Mouse (Mus musculus) spleen, adult 12 weeks (tissue): ENCODE results near the gene Sugt1.

Experiments
- DNase-seq: peaks from one replicate; pipeline ENCODE4 v3.0.0; 2022; ENCODE audit warnings: low spot score

Sugt1 gene

DNA sequence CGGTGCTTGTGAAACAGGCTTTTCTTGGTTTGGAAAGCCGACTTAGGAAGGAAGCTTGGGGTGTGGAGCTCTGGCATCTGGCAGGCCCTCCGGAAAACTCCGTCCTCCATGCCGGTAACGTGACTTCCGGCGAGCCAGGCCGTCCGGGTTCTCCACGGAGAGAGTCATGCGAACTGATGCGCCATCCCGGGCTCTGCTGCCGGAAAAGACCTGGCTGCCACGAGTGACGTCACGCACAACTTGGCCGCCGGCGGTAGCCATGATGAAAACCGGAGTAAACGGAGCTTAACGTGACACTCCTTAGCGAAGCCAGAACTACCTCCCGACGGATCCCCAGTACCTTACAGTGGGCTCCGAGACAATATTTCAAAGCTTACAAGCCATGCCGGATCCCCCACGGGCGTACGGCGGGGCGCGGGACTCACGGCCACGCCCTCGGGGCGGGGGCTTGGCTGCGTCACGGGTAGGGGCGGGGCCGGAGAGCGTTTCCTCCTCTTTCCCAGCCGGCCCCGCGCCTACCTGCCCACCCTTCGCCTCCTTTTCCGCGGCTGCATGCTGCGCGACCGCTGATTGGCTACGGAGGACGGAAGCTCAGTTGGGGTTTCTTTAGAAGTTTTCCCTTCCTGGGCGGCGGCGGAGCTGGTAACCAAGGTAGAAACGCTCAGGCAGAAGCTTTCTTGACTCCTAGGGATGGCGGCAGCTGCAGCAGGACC lies at the start of gene Sugt1:
Gene Sugt1, plus strand, starts transcription at position 553 of the 713 bp plus-strand sequence.
- DNase-seq = peak; percentile 95

DNA sequence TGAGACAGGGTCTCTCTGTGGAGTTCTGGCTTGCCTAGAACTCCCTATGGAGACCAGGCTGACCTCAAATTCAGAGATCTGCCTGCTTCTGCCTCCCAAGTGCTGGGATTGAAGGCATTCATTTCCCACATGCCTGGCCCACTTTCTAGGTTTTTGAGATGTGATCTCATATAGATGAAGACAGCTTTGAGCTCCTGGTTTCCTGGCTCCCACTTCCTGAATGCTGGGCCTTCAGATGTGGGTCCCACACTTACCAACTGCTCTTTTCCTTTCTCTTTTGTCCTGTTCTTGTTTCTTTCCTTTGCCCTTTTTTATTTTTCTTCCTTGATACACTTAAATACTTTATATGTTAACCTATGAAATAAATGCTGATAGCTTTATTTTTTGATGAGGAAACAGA lies 49.6 kb upstream of the Sugt1 start:
- no peak for DNase-seq

DNA sequence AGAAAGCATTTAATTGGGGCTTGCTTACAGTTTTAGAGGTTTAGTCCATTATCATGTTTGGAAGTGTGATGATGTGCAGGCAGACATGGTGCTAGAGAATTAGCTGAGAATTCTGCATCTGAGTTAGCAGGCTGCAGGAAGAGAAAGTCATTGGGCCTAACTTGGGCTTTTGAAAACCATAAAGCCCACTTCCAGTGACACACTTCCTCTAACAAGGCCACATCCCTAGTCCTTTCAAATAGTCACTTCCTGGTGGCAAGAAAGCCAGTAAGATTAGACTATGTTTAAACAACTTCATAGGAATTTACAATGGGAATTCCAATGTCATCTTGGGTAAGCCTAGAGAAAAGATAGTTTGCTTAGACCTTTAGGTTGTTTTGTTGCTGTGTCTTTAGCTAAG lies 45.9 kb upstream of the Sugt1 start:
- no peak for DNase-seq

DNA sequence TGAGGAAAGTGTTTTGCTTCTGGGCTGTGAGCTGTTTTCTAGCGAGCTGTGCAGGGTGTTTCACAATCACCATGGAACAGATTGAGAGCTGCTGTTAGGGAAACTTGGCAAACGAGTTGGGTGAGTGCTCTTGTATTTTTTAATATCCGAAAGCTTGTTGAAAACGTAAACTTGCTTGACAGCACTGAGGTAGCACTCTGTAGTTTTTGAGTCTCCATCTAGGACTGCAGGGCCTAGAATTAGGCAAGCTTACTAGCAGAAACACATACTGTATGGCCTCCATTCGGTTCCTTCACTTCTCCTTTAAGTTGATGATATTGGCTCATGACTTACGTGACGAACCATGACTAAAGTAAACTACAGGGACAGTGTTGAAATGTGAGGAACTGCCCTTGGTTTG lies 38.1 kb upstream of the Sugt1 start:
- DNase-seq = no peak

DNA sequence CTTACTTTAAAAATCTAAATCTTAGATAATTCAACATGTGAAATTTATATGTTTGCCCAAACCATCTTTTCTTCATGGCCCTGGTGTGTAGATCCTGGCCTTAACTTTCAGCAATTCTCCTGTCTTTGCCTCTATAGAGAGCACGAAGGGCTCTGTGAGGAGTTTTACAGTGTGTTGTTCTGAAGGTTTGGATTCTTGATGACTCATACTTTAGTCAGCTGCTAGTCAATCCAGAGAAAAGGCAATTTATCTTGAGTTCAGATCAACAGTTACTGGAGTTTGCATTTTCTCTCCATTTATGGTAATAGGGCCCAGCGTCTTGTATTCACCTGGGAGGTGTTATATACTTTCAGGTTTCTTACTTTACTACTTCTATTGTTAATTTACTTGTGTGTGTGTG lies 35.6 kb upstream of the Sugt1 start:
- no peak for DNase-seq

DNA sequence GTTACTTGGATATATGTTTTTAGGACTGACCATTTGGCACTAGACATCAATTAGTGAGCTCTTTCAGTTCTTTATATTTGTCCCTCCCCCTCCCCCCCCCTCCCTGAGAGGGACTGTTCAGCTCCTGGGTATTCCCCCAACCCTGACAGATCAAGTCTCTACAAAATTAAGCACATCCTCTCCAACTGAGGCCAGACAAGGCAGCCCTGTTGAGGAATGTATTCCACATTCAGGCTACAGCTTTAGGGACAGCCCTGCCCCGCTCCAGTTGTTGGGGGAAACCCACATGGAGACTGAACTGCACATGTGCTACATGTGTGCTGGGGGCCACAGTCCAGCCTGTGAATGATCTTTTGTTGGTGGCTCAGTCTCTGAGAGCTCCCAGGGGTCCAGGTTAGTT lies 34.6 kb upstream of the Sugt1 start:
- DNase-seq = no peak

DNA sequence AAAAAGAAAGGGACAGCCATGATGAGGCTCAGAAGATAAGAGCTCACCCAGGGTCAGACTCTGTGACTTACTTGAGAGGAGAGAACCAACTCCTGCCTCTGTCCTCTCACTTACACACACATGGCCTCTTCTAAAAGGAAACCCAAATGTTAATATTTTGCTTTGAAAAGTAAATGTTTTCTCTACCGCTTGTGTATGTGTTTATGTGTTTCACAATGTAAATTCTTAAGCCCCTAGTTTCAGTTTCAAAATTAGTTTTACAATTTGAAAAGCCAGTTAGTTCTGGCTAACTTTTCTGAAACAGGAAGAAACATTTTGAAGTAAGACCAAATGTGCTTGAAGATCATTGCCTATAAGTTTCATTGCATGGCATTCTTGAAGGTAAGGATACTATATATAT lies 29.7 kb upstream of the Sugt1 start:
- no peak for DNase-seq

DNA sequence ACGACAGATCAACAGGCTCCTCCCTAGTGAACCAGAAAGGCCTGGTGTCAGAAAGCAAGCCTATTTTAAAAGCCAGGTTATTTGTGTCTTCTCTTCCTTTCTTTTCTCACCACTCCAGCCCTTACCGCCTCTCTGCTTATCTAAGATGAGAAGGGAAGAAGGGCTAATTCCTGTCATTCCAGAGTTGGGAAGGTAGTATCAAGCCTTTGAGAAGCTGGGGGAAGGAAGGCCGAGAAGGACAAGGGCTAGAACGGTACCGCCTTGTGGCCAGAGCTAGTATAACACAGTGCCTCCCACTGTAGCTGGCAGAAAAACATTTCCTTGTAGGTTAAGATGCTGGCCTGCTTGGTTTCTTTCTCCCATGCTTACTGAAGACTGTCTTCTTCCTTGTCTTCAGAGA lies 24.7 kb upstream of the Sugt1 start:
- DNase-seq = peak; percentile 28

DNA sequence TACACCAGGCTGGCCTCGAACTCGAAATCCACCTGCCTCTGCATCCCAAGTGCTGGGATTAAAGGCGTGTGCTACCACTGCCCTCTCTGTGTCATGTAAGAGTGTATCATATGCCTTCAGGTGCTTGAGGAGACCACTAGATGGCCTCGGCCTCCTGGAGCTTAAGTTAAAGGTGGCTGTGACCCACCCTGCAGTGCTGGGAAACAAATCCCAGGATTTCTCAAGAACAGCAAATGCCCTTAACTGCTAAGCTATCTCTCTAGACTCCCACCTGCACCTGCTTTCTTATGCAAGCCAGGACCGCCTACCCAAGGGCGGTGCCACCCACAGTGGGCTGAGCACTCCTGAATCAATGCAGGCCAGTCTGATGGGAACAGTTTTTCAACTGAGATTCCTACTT lies 22.7 kb upstream of the Sugt1 start:
- no peak for DNase-seq

DNA sequence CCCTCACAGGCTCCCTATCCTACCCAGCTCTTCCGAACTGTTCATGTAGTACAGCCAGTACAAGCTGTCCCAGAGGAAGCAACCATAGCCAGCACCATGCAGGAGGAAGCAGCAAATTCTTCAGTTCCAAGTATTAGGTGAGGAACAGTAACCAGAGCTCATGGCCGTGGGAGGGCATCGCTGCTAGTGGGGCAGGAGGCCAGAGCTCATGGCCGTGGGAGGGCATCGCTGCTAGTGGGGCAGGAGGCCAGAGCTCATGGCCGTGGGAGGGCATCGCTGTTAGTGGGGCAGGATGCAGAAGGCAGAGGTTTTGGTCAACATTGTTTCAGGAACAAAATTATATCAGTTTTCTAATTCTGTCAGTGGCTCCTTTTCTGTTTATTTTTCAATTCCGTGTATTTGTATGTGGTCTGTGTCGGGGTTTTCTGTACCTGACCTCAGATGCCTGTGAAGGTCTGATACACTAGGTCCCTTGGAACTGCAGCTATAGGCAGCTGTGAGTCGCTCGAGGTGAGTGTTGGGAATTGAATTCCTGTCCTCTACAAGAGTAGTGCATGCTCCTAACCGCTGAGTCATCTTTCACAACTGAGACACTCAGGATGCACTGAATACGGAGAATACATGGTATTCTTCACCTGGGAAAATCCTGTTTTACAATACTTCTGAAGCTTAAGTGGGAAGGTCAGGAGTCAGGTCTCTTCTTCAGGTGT lies 13.9 kb upstream of the Sugt1 start:
- no peak for DNase-seq

DNA sequence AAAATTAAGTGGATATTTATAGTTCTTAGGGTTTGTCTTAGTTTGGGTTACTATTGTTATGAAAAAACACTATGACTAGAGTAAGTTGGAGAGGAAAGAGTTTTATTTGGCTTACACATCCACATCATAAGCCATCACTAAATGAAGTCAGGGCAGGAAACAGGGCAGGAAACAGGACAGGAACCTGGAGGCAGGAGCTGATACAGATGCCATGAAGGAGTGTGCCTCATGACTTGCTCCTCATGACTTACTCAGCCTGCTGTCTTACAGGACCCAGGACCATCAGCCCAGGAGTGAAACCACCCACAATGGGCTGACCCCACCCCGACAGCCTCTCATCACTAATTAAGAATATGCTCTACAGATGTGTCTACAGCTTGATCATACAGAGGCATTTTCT lies 13.1 kb upstream of the Sugt1 start:
- DNase-seq = no peak

DNA sequence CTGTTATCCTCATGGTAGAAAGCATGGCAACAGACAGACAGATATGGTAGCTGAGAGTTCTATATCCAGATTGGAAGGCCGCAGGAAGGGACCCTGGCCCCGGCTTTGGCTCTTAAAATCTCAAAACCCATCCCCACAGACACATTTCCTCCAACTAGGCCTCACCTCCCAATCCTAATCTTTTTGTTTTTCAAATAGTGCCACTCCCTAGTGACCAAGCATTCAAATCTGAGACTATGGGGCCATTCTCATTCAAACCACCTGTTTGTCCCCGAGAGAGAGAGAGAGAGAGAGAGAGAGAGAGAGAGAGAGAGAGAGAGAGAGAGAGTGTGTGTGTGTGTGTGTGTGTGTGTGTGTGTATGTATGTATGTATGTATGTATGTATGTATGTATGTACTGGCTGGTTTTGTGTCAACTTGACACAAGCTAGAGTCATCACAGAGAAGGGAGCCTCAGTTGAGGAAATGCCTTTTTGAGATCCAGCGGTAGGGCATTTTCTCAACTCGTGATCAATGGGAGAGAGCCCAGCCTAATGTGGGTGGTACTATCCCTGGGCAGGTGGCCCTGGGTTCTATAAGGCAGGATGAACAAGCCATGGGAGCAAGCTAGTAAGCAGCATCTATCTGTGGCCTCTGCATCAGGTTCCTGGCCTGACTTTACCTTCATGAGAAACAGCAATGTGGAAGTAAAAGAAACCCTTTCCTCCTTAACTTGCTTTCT lies 3.8 kb upstream of the Sugt1 start:
- DNase-seq = no peak

DNA sequence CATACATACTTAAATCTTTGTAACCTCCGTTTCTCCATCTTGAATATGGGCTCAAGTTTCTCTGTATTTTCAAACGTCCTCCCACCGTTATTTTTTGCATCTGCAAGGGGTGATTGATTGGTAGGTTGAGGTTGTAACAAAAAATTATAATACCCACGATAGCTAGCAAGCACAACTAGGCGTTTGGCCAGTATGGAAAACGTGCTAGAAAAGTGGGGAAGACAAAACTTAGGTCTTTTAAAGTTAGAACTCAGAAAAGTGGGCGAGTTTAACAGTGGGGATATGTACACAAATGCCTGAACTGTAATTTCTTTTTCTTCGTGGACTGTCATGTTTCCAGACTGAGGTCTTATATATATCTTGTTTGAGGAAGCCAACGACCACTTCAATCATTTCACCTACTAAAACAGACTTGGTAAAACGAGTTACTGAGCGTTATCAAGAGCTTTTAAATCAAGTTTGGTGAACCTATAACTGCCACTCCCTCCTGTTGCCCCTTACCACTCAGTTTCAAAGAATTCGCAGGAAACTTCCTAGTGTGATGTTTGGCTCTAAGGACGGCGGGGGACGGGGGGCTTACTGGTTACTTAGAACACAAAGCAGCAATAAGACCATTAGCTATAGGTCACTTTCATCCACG lies 872 bp upstream of the Sugt1 start:
- DNase-seq = no peak

DNA sequence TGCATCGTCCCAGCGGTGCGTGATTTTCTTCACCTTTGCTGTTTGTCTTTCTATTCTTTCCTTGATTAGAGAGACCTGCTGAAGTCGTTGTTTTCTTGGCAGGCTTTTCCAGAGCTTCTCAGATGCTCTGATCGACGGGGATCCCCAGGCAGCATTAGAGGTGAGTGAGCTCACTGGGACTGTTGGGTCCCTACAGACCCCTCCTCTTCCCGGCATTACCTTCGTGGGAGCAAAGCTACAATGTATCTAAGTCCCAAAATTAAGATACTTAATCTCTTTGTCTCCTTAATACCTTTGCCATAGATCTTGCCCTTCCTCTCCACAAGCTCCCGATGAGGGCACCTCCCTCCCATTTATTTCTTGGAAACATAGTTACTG lies 350 bp downstream of the Sugt1 start:
- DNase-seq = no peak

DNA sequence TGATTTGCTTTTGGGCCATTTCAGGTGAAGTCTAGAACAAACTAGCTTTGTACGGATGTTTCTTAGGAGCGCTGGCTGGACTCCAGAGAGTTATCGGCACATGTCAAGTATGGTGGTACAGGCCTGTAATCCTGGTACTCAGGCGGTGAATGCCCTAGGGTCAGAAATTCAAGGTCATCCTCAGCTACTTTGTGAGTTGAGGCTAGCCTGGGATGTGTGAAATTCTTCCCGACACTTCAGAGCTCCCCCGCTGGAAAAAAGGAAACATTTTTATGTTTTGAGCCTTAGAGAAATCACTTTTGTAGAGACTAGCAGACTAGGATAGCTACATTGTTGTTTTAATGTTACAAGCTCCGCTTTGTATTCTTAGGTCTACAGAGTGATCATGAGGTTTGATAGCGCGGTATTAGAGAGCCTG lies 1.1 kb downstream of the Sugt1 start:
- DNase-seq = no peak

DNA sequence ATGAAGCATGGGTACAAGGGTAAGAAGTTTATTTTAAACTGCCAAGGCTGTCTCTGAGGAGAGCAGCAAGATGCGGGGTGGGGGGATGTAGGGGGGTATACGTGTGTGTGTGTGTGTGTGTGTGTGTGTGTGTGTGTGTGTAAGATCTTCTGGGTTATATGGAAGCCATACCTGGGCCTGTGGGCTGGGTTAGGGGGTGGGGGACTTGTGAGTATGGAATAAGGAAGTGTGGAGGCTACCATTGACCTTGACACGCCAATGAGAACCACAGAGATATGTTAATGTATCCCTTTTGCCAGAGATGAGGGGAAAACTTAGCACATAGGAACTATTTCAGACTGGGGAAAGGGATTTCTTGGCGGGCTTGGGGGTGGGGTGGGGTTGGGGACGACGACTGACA lies 1.9 kb downstream of the Sugt1 start:
- DNase-seq = no peak

DNA sequence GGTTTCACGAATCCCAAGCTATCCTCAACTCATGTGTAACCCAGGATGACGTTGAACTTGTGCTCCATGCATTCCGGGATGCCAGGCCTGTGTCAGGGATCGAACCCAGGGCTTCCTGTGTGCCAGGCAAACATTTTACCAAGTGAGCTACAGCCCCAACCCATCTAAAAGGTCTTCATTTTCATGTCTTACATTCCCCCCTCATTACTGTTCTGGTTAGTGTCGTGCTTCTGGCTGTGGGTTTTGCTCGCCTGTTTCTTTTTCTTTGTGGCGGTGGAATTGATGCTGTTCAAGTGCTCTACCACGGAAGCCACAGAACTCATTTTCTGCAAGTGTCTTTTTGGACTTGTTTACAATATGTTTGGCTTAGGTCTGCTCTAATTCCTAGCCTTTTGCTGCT lies 3.4 kb downstream of the Sugt1 start:
- no peak for DNase-seq

DNA sequence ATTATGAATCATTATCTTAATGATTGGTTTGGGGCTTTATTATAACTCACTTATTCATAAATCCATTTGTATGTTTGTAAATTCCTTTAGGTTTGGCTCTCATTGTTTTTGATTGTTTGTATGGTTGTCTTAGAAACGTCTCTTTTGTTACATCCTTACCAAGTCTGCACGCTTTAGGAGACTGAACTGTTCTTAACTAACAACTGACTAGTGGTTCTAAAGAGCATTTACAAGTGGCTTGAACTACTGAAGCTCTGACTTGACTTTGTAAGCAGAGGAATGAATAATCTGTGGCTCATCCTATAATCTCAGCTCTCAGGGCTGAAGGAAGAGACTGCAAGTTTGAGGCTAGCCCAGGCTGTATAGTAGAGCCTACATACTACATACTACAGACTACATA lies 4.1 kb downstream of the Sugt1 start:
- no peak for DNase-seq

DNA sequence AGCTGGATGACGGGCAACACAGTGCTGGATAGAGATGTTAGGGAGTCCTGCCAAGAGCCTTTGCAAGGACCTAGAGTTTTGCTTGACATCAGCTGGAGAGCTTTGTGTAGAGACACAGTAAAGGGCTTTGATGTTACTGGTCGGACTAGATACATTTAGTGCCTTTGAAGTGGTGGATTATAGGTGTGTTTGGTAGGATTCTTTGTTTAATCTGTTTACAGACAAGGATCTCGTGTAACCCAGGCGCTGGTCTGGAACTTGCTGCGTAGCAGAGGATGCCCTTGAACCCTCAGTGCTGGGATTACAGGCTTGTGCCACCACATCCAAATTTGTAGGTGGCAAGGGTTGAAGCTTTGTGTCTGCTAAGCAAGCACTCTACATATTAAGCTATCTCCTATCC lies 6.6 kb downstream of the Sugt1 start:
- DNase-seq = no peak

DNA sequence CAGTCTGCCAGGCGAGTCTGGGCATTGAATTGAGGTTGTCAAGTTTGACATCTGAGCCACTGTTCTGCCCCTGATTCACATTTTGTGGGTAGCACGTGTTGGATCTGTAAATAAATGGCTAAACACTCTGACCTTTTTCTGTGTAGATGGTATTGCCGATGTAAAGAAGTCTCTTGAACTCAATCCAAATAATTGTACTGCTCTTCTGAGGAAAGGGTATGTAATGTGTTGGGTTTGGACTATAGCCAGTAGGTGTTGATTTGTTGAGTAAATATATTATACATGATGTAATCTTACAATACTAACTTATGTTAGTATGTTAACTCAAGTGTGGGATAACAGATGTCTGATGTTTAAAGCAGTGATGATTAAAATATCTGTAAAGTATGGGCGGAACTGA lies 9.1 kb downstream of the Sugt1 start:
- no peak for DNase-seq

DNA sequence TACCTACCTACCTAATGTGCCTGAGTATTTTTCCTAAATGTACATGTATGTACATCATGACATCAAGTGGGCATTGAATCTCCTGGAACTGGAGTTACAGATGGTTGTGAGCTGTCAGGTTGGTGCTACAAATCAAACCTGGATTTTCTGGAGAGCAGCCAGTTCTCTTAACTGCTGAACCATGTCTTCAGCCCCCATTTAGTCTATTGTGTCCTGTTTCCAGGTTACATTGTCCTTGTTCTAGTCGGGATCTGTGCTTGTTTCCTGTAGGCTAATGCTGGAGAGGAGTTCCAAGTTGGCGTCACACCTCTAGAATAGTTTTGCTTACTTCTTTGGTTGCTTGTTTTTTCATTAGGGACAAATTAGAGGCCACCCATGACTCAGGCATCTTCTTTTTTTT lies 18.4 kb downstream of the Sugt1 start:
- DNase-seq = no peak

DNA sequence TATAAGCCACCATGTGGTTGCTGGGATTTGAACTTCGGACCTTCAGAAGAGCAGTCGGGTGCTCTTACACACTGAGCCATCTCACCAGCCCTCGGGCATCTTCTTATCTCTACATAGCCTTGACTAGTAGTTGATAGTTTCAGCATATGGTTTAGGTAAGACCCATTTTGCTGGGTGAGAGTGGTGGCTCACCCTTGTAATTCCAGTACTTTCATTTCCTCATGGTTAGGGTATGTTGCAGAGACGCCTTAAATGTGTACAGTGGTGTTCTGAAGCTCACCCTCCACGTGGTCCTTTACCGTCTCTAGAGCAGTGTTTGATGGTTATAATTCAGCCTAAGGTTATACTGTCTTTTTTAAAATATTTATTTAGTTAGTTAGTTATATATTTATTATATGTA lies 18.9 kb downstream of the Sugt1 start:
- DNase-seq = no peak

DNA sequence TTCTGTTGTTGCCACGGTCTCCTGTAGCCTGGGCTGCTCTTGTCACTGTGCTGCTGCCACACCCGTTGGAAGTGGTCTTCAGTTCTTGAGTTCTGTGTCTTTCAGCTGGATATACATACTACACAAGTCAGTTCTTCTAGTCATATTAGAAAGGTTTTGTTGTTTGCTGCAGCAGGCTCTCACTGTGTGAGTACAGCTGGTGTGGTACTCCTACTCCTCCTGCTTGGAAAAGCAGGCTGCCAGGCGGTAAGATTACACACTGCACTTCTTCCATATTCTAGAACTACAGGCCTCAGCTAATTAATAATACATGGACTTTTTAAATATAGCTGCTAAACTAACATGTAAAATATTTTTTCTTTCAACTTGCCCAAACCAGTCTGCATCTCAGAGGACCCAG lies 19.4 kb downstream of the Sugt1 start:
- DNase-seq = no peak
